Mouse (Mus musculus) G1E-ER4 (cell line): ENCODE data around the gene Lrpprc. TPM values are rescaled to one million over a fixed set of nuclear protein-coding genes. Genes with fewer than 3 reads are reported as not detected.
A peak's percentile ranks its signal among the peaks of the same experiment; 100 is the strongest.

ENCODE experiments used
- GATA1 ChIP-seq: IDR thresholded peaks from one replicate; pipeline ENCODE4 v1.8.0; 2012; ENCODE audit warnings: low read length, inconsistent platforms
- polyA plus RNA-seq: library from polyadenylated mRNA; stranded (reverse); fragments of >175 nt; gene quantifications from 2 replicates; pipeline ENCODE4 v1.2.3, GENCODE M21; 2012

The Lrpprc gene
- polyA plus RNA-seq, 1 experiment = 19.9 TPM

- no peak for TF ChIP-seq GATA1
These were observed 10.3 kb downstream of the Lrpprc start for GRCm38 (mm10) chr17:84780321-84780720.

GRCm38 (mm10) chr17:84778477-84778978, 12.1 kb downstream of the Lrpprc start:
- no peak for TF ChIP-seq GATA1

- peak; percentile 89 for TF ChIP-seq GATA1
These were observed 14.1 kb downstream of the Lrpprc start for GRCm38 (mm10) chr17:84776362-84777000.

- TF ChIP-seq GATA1 = no peak
These were observed 15.3 kb downstream of the Lrpprc start for GRCm38 (mm10) chr17:84775291-84775690.

GRCm38 (mm10) chr17:84771882-84772281, 18.7 kb downstream of the Lrpprc start:
- no peak for TF ChIP-seq GATA1

GRCm38 (mm10) chr17:84758971-84759370, 31.6 kb downstream of the Lrpprc start:
- TF ChIP-seq GATA1 = no peak

- no peak for TF ChIP-seq GATA1
These were observed 32.2 kb downstream of the Lrpprc start for GRCm38 (mm10) chr17:84758374-84758773.

- TF ChIP-seq GATA1 = no peak
These were observed 34.5 kb downstream of the Lrpprc start for GRCm38 (mm10) chr17:84756090-84756489.

GRCm38 (mm10) chr17:84753489-84753888, 37.1 kb downstream of the Lrpprc start:
- TF ChIP-seq GATA1 = no peak

- TF ChIP-seq GATA1 = no peak
These were observed 38.3 kb downstream of the Lrpprc start for GRCm38 (mm10) chr17:84752286-84752685.

GRCm38 (mm10) chr17:84751630-84752191, 38.9 kb downstream of the Lrpprc start:
- TF ChIP-seq GATA1 = no peak

- TF ChIP-seq GATA1 = no peak
These were observed 40.5 kb downstream of the Lrpprc start for GRCm38 (mm10) chr17:84750130-84750529.

- TF ChIP-seq GATA1 = no peak
These were observed 41.3 kb downstream of the Lrpprc start for GRCm38 (mm10) chr17:84749297-84749696.

GRCm38 (mm10) chr17:84748152-84748682, 42.4 kb downstream of the Lrpprc start:
- no peak for TF ChIP-seq GATA1

GRCm38 (mm10) chr17:84747212-84747611, 43.4 kb downstream of the Lrpprc start:
- TF ChIP-seq GATA1 = no peak

GRCm38 (mm10) chr17:84745001-84745400, 45.6 kb downstream of the Lrpprc start:
- TF ChIP-seq GATA1 = no peak

- TF ChIP-seq GATA1 = no peak
These were observed 46.3 kb downstream of the Lrpprc start for GRCm38 (mm10) chr17:84744256-84744655.
